Mouse (Mus musculus): ENCODE data around the gene Ap5s1.

Ap5s1 gene

GRCm38 (mm10) chr2:131206778-131207177 lies at the start of gene Ap5s1:
TSS of gene Ap5s1 (plus strand) at chr2:131207078.
- no peak for DNase-seq (ENCODE audit: low spot score in 2 of 2)

DNA sequence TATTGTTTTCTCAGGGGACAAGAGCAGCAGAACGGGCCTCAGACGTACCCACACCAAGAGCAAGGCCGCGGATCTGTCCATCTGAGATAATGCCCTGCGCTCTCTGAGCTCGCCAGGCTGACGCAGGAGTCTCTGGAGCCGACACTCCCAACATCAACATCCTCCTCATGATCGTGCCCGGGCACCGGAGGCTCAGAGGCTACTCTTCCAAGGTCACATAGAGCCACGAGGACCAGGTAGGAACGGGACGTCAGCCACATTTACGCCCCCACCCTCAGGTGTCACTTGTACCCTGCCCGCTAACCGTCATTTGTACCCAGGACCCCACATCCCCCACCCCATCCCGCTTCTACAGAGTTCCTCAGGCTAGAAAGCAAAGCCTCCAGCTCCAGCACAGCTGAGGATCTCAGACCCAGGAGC lies 47.4 kb upstream of the Ap5s1 start:
- peak in 1 of 2 experiments; percentile 26 for DNase-seq (ENCODE audit: low spot score in 2 of 2)

- peak; percentile 93 to 97 for DNase-seq (ENCODE audit: low spot score in 2 of 2)
Observed at GRCm38 (mm10) chr2:131159938-131160581, 46.8 kb upstream of the Ap5s1 start, which contains the start of gene 1700037H04Rik. TSS of gene 1700037H04Rik (minus strand) at chr2:131160081.

GRCm38 (mm10) chr2:131160671-131161111 lies 46.2 kb upstream of the Ap5s1 start:
- no peak for DNase-seq (ENCODE audit: low spot score in 2 of 2)

GRCm38 (mm10) chr2:131163924-131164323 lies 43.0 kb upstream of the Ap5s1 start:
- no peak for DNase-seq (ENCODE audit: low spot score in 2 of 2)

- no peak for DNase-seq (ENCODE audit: low spot score in 2 of 2)
Observed at GRCm38 (mm10) chr2:131166172-131166571, 40.7 kb upstream of the Ap5s1 start.

DNA sequence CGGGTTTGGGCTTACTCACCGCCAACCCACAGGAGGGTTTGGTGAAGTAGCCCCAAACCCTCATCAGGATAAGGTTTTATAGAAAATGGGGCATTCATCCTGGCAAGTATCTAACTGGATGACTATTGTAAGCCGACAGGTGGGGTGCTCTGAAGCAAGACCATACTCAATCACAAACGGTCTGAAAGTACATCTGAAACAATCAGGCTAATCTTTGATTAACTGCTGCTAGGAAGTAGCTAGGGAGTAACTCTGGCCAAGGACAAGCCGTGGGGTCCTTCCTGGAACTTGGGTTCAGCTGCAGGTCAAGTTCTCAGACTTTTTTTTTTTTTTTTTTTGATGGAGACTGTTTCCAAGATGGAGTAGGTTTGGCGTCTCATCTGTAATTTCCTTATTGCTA lies 38.9 kb upstream of the Ap5s1 start:
- DNase-seq (ENCODE audit: low spot score in 2 of 2): no peak

GRCm38 (mm10) chr2:131168914-131169313 lies 38.0 kb upstream of the Ap5s1 start:
- DNase-seq (ENCODE audit: low spot score in 2 of 2): no peak

- DNase-seq (ENCODE audit: low spot score in 2 of 2): peak in 1 of 2 experiments; percentile 19
Observed at GRCm38 (mm10) chr2:131170936-131171335, 35.9 kb upstream of the Ap5s1 start.

DNA sequence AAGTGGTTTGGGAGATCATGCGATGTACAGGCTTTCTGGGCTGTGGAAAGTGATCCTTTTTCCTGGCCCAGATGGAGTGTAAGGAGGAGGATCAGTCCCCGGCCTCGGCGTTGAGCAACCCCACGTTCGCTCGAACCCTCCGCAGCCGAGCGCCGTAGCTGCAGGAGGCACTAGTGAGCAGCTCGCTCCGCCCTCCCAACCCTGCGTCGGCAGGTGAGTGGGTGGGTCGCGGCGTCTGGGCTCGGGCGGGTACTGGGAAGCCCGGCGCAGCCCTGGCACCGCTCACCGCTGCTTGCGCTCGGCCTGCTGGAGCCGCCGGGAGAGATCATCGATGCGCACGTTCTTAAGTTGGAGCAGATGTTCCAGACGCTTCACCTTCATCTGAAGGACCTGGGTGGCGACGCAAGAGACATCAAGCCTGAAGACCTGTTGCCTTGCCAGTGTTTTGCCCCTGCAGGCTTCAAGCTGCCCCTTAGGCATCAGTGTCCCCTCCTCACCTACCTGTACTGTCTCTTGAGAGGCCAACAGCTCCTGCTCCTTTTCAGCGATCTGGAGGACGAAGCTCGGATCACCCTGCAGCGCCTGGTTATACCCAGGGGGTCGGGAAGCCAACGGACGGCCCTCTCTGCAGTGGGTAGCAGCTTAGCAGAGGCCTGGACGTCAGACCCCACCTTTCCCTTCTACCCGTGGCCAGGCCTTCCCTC lies 35.3 kb upstream of the Ap5s1 start:
- peak; percentile 75 to 77 for DNase-seq (ENCODE audit: low spot score in 2 of 2)

- no peak for DNase-seq (ENCODE audit: low spot score in 2 of 2)
Observed at GRCm38 (mm10) chr2:131172322-131172721, 34.6 kb upstream of the Ap5s1 start.

DNA sequence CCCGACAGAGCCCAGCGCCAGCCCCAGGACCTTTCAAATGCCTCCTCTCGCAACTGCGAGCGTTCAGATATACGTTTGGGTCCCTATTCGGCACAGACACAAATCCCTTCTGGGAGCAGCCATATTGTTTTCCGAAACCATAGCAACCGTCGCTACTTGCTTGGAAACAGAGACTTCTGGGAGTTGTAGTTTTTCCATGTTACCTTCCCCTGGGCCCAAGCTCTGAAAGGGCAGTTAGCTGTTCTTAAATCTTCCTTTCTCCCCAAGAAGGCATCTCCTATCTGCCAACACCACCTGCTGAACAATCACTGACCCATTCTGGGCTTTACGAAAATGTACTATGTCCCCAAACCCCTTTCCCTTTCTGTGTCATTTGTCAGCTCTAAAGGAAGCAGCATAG lies 32.2 kb upstream of the Ap5s1 start:
- DNase-seq (ENCODE audit: low spot score in 2 of 2): peak; percentile 58 to 77

DNA sequence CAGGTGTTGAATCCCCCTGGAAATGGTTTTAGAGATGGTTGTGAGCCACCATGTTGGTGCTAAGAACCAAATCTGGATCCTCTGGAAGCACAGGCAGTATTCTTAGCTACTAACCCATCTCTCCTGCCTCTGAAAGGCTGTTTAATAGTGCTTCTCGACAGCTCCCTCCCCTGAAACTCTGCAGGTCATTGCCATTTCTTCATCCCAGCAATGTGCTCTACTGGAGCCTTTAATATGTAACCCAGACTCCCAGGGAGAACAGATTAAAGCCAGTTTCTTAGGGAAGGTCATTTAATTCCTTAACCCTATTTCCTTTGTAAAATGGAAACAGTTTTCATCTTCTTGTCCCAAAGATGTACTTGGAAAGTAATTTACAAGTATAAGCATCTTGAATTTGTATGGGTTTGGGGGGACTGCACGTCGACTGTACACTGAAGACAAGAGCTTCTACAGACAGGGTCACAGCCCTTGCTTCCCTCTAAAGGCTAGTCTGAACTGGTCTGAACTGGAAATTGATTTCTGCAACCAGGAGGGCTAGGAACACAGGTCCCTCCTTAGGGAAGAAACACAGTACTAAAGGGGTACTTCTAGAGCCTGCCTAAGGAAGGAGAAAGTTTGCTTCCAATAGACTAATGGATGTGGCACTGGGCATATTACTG lies 31.5 kb upstream of the Ap5s1 start:
- DNase-seq (ENCODE audit: low spot score in 2 of 2): no peak

DNA sequence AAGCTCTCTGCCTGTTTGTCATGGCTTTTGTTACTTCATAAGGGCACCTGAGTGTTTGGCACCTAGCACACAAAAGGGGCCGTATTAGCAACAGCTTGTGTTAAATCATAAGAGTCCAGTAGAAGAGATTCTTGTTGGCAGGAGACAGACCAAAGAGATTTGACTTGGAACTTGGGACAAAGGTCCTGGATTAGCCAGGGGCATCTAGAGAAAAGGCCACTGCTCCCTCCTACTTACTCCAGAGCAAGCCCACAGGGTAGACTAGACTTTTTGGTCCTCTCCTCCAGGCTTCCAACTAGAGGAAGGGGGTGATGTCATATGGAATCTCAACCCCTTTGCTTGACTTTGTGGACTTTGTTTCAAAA lies 31.0 kb upstream of the Ap5s1 start:
- DNase-seq (ENCODE audit: low spot score in 2 of 2): no peak

- DNase-seq (ENCODE audit: low spot score in 2 of 2): no peak
Observed at GRCm38 (mm10) chr2:131176491-131176890, 30.4 kb upstream of the Ap5s1 start.

- DNase-seq (ENCODE audit: low spot score in 2 of 2): no peak
Observed at GRCm38 (mm10) chr2:131177932-131178331, 28.9 kb upstream of the Ap5s1 start.

- DNase-seq (ENCODE audit: low spot score in 2 of 2): peak in 1 of 2 experiments; percentile 14
Observed at GRCm38 (mm10) chr2:131178828-131179245, 28.0 kb upstream of the Ap5s1 start.

DNA sequence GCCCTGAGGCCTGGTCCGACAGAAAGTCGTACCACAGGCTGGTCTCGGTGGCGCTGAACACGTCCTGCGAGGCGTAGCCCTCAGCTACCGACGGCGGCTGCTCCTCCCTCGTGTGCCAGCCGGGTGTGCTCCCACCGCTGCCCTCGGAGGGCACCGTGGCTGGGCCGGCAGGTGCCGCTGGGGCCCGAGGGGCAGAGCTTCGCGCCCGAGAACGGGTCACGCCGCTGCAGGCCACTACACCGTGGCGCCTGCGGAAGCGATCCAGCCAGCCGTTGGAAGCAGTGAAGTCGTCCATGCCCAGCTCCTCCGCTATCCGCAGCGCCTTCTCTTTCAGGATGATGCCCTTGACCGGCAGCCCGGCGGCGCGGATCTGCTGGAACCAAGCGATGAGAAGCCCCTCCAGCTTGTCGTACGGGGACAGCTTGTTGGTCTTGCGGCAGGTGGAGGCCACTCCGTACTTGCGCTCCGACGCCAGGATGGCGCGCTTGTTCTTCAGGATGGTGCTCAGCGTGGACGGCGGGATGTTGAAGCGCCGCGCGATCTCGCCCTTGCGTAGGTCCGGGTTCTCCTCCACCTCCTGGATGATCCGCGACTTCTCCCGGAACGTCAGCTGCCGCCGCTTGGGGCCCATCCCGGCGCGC lies 27.5 kb upstream of the Ap5s1 start:
- peak; percentile 50 to 77 for DNase-seq (ENCODE audit: low spot score in 2 of 2)

DNA sequence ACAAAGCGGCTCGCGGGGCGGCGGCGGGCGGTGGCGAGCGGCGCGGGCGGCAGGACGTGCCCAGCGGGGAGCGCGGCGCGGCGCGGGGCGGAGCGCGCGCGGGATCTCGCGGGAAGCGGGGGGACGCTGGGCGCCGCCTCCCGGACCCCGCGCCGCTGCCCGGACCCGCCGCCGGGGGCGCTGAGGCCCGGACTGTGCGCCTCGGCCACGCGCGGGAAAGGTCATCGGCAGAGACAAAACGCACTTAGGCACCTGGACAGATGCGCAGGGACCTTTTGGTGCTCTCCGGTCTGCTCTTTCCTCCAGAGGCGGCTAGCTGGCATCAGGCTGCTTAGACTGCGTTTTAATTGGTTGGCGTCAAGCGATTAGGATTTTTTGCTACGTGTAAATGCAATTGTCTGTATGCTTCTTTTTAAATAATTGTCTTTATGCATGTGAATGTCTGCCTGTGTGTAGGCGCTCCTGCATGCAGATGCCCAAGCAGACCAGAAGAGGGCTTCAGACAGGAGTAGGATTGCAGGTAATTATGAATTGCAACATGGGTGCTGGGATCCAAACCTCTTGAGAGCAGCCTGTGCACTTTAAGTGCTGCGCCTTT lies 26.8 kb upstream of the Ap5s1 start, which contains the start of gene Cenpb:
Cenpb (minus strand) TSS at position 78 of the 598 bp plus-strand sequence.
- DNase-seq (ENCODE audit: low spot score in 2 of 2): peak; percentile 80 to 84

DNA sequence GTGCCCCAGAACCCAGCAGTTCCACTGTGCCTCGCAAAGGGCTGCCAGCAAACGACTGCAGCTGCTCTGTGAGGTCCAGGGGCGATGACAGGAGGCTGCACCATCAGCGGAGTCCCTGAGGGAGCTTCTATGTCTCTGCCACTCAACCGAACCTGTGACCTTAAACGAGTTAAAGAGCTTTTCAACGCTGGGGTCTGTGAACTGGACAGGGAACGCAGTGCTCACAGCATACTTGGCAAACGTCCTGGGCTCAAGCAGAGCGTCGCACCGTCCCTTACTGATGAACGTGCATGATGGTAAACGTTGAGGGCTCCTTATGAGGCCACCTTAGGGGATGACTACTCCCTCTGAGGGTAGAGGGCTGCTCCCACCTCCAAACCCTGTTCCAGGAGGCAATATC lies 20.5 kb upstream of the Ap5s1 start:
- DNase-seq (ENCODE audit: low spot score in 2 of 2): no peak

GRCm38 (mm10) chr2:131186771-131187601 lies 19.9 kb upstream of the Ap5s1 start, which contains the start of the genes Cdc25b and Spef1:
TSS of gene Cdc25b (plus strand) at chr2:131186949.
TSS of gene Spef1 (minus strand) at chr2:131187282.
- DNase-seq (ENCODE audit: low spot score in 2 of 2): peak; percentile 76 to 81
